Mouse (Mus musculus) olfactory bulb, adult 2 months (tissue): Measurements from ENCODE around the gene Elovl5. TPM values are rescaled to one million over a fixed set of nuclear protein-coding genes. Genes with fewer than 3 reads are reported as not detected.

Experiments
- H3K27ac ChIP-seq: fragments of 200-500 bp; 2 replicates; pipeline ENCODE4 v1.5.1; 2012; ENCODE audit warnings: low read depth, low read length; ENCODE audit not compliant: insufficient read depth
- H3K4me1 ChIP-seq: fragments of 200-500 bp; 2 replicates; pipeline ENCODE4 v1.6.1; 2012; ENCODE audit warnings: low read length; ENCODE audit not compliant: control insufficient read depth, insufficient read depth
- H3K4me3 ChIP-seq: fragments of 200-500 bp; 2 replicates; pipeline ENCODE4 v1.5.1; 2012; ENCODE audit warnings: mild to moderate bottlenecking, low read depth, low read length, moderate library complexity; ENCODE audit not compliant: insufficient read depth
- CTCF ChIP-seq: fragments of 200-500 bp; IDR thresholded peaks from 2 replicates; pipeline ENCODE4 v1.5.1; 2012; ENCODE audit warnings: low read depth, mild to moderate bottlenecking, low read length, moderate library complexity; ENCODE audit not compliant: insufficient read depth
- POLR2A ChIP-seq: fragments of 200-500 bp; IDR thresholded peaks from 2 replicates; pipeline ENCODE4 v1.6.1; 2012; ENCODE audit warnings: mild to moderate bottlenecking, low read depth, low read length, moderate library complexity; ENCODE audit not compliant: insufficient read depth
- WGBS: fragments of 180-500 bp; shearing (Covaris S2); methylation state at CpG from one replicate; pipeline ENCODE4 v1.1.7; 2018; 5-methylcytosine and 5-hydroxymethylcytosine counted together
- polyA plus RNA-seq: library from polyadenylated mRNA; stranded (reverse); fragments of >200 nt; gene quantifications from 2 replicates; pipeline ENCODE4 v1.2.4, GENCODE M21; 2012; ENCODE audit warnings: low replicate concordance; ENCODE audit not compliant: missing spikeins, insufficient read depth, insufficient read length

Gene Elovl5
- polyA plus RNA-seq, 1 experiment: 644 TPM

- no peak overlapping the region for H3K27ac ChIP-seq
- H3K4me3 ChIP-seq: no peak overlapping the region
- TF ChIP-seq POLR2A (no peak), CTCF (no peak)
- 78% methylated on average over 6 of the region's 6 CpGs for WGBS
- peaks cover 6% of the 10 kb centered on the region for H3K4me1 ChIP-seq
Measured at GRCm38 (mm10) chr9:77945792-77946666, 28.9 kb downstream of the Elovl5 start.

DNA sequence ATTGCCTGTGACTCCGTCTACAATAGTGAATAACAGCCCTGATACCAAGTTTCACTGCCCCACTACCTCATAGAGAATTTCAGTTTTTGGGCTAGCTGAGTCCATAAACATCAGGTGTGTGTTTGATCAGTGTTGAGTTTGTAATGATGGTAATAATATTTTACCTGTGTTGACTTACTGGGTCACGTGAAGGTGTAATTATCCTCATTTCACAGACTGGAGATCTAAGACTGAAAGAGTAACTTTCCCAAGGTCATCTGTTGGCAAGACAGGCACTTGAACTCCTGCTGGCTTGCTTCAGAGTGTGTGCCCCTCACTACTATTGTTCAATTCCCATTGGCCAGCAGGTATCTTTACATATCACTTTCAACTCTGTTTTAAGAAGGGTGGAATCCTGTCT, 31.1 kb downstream of the Elovl5 start:
- WGBS: 91% methylated on average over 2 of the region's 2 CpGs
- H3K27ac ChIP-seq: no peak overlapping the region
- H3K4me1 ChIP-seq: peaks cover 10% of the 10 kb centered on the region
- TF ChIP-seq CTCF (no peak), POLR2A (no peak)
- no peak overlapping the region for H3K4me3 ChIP-seq

DNA sequence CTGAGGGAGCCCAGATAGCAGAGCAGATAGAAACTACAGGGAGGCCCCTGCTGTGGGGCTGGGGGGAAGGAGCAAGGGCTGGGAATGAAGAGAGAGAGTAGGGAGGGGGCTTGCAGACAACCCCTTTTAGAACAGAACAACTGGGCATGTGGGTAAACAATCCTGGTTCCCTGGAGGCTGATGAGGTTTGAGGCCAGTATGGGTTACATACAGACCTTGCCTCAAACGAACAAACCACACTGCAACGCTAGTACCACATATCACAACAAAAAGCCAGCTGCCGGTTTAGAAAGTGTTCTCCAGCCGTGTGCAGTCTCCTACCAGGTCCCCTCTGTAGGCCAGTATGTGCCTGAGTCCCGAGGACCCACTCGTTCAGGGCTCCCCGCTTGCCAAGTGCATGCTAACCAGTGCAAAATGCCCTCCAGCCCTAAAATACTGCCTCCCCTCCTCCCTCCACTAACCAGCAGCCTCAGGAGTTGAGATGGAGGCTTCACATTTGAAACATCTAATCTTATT, 32.6 kb downstream of the Elovl5 start:
- TF ChIP-seq CTCF (no peak), POLR2A (no peak)
- H3K4me1 ChIP-seq: peaks cover 20% of the 10 kb centered on the region
- no peak overlapping the region for H3K4me3 ChIP-seq
- H3K27ac ChIP-seq: no peak overlapping the region
- 43% methylated on average over 7 of the region's 7 CpGs for WGBS

- Histone ChIP-seq H3K4me1 (peaks cover 20% of the 10 kb centered on the region), H3K27ac (no peak overlapping the region), H3K4me3 (no peak overlapping the region)
- WGBS: 95% methylated on average over 7 of the region's 7 CpGs
- TF ChIP-seq POLR2A: no peak
- no peak for TF ChIP-seq CTCF
Measured at GRCm38 (mm10) chr9:77950841-77951475, 33.8 kb downstream of the Elovl5 start.

DNA sequence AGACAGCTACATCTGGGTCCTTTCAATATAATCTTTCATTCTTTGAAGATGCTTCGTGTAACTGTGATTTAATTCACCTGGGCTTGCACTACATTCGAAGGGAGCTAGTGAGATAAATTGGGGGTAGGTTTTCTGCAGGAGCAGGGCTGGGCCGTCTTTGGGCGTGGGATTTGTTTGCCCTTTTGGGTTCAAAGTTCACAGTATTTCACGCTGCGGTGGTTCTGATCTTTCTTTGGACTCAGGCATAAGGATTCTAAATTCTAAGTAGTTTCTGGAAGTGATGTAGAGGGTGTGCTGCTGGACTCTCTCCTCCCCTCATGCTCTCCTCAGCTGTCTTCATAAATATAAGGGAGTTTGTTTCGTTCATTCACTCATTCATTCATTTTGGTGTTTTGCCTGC, 34.8 kb downstream of the Elovl5 start:
- Histone ChIP-seq H3K4me1 (peaks cover 20% of the 10 kb centered on the region), H3K4me3 (no peak overlapping the region), H3K27ac (no peak overlapping the region)
- WGBS: 88% methylated on average over 7 of the region's 7 CpGs
- TF ChIP-seq CTCF: no peak
- TF ChIP-seq POLR2A: no peak

- H3K4me1 ChIP-seq: peaks cover 20% of the 10 kb centered on the region
- WGBS: 62% methylated on average over 8 of the region's 8 CpGs
- H3K4me3 ChIP-seq: no peak overlapping the region
- H3K27ac ChIP-seq: no peak overlapping the region
- TF ChIP-seq POLR2A (no peak), CTCF (no peak)
Measured at GRCm38 (mm10) chr9:77953053-77953452, 35.9 kb downstream of the Elovl5 start.

DNA sequence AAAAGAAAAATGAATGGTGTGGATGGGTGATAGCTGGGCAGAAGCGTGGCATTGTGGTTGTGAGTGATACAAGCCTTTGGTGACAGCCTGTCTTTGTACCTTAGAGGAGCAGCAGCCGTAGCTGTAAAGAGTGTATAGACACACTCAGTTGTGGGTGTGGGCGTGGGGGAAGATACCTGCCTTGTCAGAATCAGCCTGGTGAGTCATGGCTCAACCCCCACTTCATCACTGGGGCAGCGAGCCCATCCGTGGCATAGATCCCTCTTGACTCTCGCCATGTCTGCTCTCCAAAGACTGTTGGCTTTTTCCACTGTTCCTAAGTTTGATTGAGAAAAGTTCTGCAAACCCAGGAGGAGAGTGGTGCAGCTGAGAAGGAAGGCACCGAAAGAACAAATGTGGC, 37.3 kb downstream of the Elovl5 start:
- no peak overlapping the region for H3K27ac ChIP-seq
- H3K4me3 ChIP-seq: no peak overlapping the region
- peaks cover 20% of the 10 kb centered on the region for H3K4me1 ChIP-seq
- 58% methylated on average over 7 of the region's 7 CpGs for WGBS
- TF ChIP-seq CTCF (no peak), POLR2A (no peak)

DNA sequence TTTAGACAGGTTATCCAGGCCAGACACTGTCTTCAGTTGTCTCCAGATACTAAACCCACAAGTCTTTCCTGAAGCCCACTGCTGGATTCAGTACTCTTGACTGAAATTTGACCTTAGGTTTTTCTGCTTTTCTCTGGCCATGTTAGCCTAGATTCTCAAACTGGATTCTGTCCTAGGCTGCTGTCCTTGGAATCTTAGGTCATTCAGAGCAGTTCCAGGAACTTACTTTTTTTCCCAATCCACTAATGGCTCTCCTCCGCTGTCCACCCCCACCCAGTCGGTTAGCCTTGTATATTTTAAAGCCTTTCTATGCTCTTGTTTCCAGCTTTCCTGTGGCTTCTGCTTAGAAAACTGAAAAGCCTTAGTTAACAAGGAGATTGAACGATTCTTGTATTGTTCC, 37.8 kb downstream of the Elovl5 start:
- peaks cover 18% of the 10 kb centered on the region for H3K4me1 ChIP-seq
- no peak overlapping the region for H3K27ac ChIP-seq
- no peak overlapping the region for H3K4me3 ChIP-seq
- TF ChIP-seq POLR2A: no peak
- no peak for TF ChIP-seq CTCF
- WGBS: 48% methylated on average over 3 of the region's 3 CpGs

GRCm38 (mm10) chr9:77955511-77955910, 38.3 kb downstream of the Elovl5 start:
- TF ChIP-seq POLR2A: no peak
- TF ChIP-seq CTCF: no peak
- Histone ChIP-seq H3K4me1 (peaks cover 20% of the 10 kb centered on the region), H3K27ac (no peak overlapping the region), H3K4me3 (no peak overlapping the region)
- 76% methylated on average over 2 of the region's 2 CpGs for WGBS
